Mouse (Mus musculus) neutrophil, adult 5-6 weeks (primary cell): Measurements from ENCODE around the gene Zfp114. TPM values are rescaled to one million over a fixed set of nuclear protein-coding genes. Genes with fewer than 3 reads are reported as not detected.

Experiments used
- ATAC-seq: fragments of 151-379, 151-347 bp; 2 replicates; pipeline ENCODE4 v1.8.0; 2017; ENCODE audit warnings: mild to moderate bottlenecking, moderate TSS enrichment; ENCODE audit not compliant: insufficient number of reproducible peaks, poor library complexity, low FRiP score, severe bottlenecking; ENCODE audit errors: extremely low read depth
- total RNA-seq: library from RNA; stranded (forward); fragments of 200-1000 nt; gene quantifications from 2 replicates; pipeline ENCODE4 v1.2.3, GENCODE M21; 2017

Zfp114 gene
- total RNA-seq = 0.25 and 0.35 TPM in 2 replicates

DNA sequence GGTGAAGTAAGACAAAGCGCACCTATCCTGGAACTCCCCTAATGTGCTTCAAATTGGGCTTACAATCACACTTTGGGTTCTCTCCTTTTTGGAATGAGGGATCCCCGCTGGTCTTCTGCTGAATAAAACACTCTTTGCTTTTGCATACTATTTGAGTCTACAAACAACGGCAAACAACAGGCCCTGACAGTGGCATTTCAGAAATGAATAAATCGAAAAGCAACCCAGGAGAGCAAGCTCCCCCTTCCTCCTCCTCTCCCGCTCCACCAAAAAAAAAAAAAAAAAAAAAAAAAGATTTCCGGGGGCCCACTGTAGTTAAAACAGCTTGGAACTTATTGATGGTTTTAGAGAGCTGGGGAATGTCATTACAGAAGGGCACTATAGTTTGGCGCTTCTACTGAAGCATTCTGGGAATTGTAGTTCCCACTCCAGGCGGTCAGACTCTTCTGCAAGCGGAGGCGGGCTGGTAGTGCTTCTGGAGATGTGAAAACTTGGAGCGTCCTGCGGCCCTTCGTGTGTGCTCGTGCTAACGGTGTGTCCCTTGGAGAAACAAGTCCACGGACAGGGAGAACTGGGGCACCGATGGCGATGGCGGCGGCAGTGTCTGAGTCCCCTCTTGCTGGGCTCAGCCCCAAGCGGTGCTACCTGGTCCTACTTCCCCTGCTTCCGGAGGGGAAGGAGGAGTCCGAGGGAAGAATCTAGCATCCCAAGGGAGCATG is at the start of gene Zfp114:
TSS of gene Zfp114 (plus strand) at position 443 of the 719 bp plus-strand sequence.
- 0 out of 2 replicates have a peak, but pooled peaks have one; percentile 6 for ATAC-seq

DNA sequence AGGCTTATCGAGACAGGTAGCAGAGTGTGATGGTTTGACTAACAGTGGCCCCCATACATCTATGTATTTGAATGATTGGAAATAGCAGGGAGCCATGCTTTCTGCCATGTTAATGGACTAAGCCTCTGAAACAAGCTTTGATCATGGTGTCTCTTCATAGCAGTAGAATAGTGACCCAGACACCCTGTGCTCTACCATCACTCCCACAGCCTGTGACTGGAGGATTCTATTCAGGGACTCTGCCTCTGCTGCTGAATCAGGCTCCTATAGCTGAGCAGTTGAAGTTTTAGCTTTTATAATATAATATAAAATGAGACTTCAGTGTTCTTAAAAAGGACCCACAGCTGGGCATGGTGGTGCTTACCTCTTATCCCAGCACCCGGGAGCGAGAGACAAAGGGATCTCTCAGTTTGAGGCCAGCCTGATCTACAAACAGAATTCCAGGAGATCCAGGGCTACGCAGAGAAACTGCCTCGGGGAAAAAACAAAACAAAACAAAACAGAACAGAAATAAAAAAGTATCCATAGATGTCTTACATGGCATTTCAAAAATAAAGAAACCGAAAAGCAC is 41.4 kb upstream of the Zfp114 start:
- no peak for ATAC-seq

DNA sequence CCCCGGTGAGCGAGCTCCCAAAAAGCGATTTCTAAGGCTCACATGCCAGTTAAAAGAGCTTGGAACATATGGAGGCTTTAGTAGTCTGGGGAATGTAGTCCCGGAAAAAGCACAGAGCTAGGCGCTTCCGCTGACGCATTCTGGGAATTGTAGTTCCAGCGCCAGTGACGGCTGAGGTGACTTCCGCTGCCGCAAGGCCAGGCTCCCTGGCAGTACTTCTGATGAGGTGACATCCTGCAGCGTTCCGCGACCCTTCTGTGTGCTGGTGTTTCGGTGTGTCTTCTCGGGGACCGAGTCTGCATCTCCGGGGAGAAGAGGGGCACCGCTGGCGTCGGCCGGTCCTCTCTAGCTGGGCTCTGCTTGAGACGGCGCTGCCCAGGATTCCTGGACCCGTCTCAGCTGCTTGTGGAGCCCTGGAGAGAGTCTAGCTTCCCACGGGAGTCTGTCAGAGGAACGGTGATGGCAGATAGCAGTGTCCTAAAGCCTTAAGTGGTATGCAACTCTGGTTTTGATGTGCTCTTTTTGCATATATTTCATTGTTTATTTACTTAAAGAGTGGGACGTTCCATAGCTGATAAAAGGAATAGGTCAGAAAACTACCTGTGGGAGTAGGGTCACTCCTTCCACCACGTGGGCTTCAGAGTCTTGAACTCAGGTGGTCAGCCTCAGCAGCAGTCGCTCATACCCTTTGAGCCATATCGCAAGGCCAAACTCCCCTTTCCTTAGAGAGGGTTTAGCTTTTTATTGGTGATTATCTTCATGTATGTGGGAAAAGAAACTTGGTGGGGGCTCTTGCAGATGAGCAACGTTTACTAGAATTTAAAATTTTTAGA is 40.6 kb upstream of the Zfp114 start, which contains the start of gene Zfp235:
TSS of gene Zfp235 (plus strand) at position 174 of the 833 bp plus-strand sequence.
- peak; percentile 96 for ATAC-seq

DNA sequence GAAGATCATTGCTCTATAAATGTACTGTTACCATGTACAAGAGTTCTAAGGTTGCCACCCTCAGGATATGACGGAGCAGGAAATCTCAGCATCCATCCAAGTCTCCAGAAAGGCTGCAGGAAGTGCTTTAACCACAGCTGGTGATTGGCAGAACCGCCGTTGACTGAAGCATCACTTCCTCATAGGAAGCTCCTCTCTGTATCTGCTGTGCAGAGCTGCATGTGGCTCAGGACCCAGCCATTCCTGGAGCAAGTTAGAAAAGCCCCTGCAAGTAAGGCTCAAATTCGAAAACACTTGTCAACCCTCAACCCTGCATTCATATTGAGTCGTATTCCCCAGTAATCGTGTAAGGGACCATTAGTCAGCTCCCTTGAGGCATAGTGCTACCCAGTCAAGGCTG is 32.3 kb upstream of the Zfp114 start:
- ATAC-seq = no peak

DNA sequence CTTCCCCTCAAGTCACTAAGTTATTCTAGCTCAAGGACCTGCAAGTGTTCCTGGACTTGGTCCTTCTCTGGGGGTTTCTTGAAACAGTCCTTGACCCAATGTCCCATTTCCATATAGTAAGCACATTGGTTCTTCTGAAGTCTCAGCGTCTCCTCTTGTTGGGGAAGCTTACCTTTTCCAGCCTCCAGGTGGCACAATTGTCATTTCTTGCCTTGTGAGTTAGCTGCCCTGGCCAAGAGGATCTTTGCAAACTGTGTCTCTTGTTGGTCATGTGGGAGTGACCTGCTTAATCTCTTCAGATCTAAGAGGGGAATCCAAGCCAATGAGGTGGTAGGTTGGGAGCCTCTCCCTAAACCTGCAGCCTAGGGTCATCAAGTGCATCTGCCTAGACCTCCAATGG is 21.6 kb upstream of the Zfp114 start:
- ATAC-seq = no peak

DNA sequence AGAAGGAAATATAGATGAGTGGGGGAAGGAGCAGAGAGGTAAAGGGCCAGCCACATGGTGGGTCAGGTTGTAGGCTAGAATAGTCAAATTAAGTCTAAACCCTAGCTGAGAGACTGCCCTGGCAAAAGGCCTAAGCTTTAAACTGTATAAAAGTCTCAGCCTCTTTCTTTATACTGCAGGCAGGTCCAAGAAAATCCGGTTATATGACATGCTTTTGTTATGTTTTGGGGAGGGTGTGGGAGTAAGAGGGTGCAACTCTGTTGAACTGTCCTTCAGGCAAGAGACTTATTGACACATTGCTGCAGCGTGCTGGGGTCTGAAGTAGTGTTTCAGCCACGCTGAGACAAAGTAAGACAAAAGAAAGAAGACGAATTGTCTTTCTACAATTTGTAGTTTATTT is 2.7 kb upstream of the Zfp114 start:
- no peak for ATAC-seq

DNA sequence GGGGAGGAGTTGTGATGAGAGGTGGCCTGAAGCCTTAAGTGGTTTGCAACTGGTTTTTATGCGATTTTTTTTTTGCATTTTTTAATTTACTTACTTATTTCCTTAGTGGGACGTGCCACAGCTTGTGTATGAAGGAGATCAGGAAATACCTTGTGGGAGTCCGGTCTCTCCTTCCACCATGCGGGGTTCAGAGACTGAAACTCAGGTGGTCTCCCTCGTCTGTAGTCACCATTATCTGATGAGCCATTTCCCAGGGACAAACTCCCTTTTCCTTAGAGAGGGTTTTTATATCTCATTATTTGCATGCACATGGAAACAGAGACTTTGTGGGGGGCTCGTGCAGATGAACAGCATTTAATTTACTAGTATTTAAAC is 464 bp downstream of the Zfp114 start:
- no peak for ATAC-seq

DNA sequence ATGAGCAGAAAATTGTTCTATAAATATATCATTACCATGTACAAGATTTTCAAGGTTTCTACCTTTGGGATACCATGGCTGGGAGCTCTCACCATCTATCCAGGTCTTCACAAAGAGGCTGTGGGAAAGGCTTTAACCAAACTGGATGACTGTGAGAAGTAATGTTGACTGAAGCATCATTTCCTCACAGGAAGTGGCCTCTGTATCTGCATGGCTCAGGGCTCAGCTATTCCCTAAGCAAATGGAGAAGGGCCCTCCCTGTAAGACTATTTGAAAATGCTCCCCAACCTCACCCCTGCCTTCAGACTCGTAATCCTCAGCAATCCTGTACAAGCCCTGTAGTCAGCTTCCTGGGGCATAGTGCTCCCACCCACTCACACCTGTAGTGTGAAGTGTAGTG is 12.8 kb downstream of the Zfp114 start:
- no peak for ATAC-seq

DNA sequence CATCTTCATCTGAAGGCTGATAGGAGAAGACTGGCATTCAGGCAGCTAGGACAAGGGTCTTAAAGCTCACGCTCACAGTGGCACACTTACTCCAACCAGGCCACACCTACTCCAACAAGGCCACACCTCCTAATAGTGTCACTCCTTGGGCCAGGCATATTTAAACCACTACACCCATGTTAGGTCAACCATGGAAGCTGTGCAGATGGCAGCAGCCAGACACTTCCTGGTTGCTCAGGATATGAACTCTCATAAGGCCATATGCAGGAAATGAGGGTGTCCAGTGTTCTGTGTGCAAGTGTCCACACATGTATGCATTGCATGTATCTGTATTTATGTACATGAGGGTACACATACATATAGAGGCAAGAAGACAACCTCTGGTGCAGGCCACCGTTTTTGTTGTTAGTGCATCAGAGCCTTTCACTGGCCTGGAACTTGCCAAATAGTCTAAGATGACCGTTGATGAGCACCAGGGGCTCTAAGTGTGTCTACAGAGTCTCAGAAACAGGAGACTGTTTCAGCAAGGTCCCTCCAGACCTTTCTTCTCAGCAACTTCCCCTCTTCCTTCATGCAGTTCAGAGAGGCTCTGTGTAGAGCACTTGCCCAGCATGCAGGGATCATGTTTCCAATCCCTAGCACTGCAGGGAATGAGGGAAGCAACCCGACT is 14.2 kb downstream of the Zfp114 start:
- no peak for ATAC-seq

DNA sequence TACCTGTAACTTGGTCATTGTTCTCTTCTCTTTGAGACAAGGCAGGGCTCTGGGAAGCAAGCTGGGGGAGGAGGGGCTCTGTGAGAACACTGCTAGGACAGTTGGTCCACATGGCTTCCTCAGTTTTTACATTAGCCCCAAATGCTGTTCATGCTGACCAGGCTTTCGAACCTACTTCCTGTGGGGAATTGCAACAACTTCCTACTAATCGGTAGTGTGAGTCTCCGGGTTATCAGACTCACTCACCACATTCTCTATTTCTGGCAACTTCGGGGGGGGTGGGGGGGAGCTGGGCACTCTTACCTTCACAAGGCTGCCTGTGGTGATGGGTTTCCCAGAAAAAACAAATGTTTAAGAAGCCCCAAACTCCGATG is 14.7 kb downstream of the Zfp114 start:
- ATAC-seq = no peak

DNA sequence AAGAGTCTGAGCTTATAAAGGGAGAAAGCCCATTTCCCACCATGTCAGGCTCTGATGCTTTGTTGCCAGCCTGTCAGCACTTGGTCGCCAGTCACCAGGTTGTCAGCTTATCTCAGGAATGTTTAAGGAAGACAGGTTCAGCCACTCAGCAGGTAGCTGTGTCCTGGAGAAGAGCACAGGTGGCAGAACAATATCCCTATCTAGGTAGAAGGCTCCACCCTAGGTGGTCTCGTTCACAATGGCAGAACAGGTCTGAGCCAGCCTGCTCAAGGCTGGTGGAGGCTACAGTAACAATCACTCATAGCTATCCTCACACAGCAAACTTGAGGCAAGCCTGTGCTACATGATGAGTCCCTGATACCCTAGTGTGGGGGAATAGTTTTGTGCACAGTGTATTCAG is 16.5 kb downstream of the Zfp114 start:
- no peak for ATAC-seq

DNA sequence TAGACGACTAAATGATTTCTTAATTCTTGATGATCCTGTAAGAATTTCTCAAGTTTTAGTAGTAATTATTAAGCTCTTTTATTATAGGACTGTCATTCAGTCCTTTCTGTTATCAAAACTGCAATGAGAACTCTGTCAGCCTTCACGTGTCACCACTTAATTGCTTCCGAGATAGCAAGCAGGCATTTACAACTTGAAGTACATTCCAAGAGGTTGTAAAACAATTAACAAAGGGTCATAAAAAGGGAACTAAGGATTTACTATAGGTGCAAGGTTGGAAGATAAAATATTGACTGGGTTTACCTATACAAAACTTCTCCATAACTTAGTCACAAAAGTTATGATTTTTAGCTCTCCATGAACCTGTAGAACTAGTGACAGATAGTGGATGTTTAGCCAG is 18.3 kb downstream of the Zfp114 start:
- no peak for ATAC-seq

DNA sequence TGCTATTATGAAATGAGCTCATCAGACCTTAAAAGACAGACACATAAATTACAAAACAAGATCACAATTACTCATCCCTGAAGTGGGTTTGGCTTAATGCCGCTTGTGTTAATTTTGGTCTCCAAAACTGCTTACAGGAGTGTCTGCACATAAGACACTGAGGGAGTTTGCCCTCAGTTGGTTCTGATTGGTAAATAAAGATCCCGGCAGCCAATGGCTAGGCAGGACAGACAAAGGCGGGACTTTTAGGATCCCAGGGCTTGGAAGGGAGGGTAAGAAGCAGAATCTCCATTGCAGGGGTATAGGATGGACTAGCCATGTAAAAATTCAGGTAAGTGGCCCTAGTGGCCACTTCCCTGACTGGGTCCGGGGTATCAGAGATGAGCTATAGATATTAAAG is 22.1 kb downstream of the Zfp114 start:
- no peak for ATAC-seq

DNA sequence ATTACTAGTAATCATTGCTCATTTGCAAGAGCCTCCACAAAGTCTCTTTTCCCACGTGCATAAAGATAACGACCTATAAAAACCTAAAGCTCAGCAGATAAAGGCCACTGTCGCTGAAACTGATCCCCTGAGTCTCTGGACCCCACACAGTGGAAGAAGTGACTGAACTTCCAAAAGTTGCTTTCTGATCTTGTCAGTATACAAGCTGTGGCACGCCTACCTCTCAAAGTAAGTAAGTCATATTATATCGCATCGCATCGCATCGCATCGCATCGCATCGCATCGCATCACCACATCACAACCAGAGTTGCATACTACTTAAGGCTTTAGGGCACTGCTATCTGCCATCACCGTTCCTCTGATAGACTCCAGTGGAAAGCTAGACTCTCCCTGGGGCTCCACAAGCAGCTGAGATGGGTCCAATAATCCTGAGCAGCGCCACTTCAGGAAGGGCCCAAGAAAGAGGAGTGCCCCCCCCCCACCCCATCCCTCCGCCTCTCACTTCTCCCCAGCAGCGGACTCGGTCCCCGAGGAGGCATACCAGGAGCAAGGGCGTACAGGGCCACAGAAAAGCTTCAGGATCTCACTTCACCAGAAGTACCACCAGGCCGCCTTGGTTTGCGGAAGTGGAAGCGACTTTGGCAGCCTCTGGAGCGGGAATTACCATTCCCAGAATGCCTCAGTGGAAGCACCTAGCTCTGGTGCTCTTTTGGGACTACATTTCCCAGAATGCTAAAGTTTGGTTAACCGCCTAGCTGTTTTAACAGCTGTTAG is 32.8 kb downstream of the Zfp114 start:
- no peak for ATAC-seq

DNA sequence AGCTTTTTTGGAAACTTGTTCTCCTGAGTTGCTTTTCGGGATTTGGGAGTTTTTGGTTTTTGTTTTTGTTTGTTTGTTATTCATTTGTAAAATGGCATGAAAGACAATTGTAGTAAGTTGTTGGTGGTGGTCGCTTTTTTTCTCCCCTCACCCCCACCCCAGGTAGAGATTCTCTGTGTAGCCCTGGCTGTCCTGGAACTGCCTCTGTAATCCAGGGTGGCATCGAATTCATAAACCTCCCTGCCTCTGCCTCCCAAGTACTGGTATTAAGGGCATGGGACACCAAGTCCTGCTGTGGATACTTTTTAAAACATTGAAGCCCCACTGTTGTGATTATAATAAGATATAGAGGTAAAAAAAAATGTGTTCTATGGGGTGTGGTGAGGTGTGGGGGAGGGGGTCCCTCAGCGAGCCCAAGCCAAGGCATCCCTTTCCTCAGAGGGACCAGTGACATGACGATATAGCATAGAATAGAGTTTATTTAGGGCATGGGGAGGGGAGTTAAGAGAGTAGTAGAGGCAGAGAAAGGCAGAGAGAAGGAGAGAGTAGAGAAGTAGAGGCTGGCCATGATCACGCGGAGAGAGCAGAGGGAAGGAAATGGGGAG is 33.5 kb downstream of the Zfp114 start:
- no peak for ATAC-seq

DNA sequence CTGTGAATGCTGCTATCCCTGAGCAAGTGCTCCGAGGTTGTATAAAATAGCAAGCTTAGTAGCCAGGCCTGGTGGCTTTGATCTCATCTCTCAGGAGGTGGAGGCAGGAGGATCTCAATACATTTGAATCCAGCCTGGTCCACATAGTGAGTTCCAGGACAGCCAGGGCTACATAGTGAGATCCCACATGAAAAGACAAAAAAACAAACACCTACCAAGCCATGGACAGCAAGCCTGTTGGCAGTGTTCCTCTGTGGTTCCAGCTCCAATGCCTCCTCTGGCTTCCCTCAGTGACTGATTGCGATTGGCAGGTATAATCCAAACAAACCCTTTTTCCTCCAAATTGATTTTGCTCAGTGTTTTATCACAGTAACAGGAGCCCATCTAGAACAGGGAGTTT is 35.4 kb downstream of the Zfp114 start:
- ATAC-seq = no peak

DNA sequence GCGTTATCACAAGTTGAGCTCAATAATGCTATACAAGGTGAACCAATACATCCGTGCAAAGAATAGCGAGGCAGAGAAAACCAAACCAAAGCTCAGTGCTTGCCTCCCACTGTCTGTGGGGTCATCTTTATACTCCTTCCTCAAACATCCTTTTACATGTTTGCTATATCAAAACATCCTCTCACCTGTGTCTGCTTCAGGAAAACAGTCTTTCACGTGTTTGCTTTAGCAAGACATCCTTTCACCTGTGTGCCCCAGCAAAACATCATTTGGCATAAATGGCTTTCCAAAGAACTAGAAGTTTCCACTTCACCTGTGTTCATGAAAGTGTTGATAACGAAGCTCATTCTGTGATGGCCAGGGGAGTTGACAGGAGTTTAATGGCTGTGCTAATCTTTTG is 36.5 kb downstream of the Zfp114 start, which contains the start of gene Zfp111:
TSS of gene Zfp111 (minus strand) at position 101 of the 400 bp plus-strand sequence.
- ATAC-seq = no peak
